Mouse (Mus musculus) CD4-positive helper T cell, adult 2 months (primary cell): ENCODE data around the gene Meis3.

Source experiments
- DNase-seq: peaks from one replicate; pipeline ENCODE4 v3.0.0-alpha.2; 2012; ENCODE audit warnings: low read depth, missing footprints, low spot score

Meis3 gene

DNA sequence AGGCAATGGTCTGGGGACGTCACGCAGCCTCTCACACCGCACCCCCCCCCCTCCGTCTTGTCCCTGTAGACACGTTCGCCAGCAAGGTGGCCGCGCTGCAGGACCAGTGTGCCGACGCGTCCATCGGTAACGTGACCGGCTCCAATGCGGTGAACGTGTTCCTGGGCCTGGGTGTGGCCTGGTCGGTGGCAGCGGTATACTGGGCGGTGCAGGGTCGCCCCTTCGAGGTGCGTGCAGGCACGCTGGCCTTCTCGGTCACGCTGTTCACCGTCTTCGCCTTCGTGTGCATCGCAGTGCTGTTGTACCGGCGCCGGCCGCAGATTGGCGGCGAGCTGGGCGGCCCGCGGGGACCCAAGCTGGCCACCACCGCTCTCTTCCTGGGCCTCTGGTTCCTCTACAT is 16.2 kb upstream of the Meis3 start:
- DNase-seq, result no peak

DNA sequence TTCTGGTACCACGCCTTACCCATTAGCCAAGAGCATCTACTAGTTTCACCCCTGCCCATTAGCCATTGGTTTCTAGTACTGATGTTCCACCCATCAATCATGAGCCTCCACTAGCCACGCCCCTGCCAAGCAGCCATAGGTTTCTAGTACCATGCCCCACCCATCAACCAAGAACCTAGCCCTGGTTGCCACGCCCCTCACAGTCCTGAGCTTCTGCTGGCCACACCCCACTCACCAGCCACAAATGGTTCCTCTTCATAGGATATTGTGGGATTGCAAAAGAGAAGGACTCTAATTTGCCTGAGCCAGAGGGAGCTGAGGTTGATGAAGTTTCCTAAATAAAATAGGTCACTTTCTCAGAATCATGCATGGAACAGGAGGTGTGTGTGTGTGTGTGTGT is 14.2 kb upstream of the Meis3 start:
- DNase-seq, result no peak

- DNase-seq, result no peak
Measured at GRCm38 (mm10) chr7:16161302-16161701, 13.6 kb upstream of the Meis3 start.

DNA sequence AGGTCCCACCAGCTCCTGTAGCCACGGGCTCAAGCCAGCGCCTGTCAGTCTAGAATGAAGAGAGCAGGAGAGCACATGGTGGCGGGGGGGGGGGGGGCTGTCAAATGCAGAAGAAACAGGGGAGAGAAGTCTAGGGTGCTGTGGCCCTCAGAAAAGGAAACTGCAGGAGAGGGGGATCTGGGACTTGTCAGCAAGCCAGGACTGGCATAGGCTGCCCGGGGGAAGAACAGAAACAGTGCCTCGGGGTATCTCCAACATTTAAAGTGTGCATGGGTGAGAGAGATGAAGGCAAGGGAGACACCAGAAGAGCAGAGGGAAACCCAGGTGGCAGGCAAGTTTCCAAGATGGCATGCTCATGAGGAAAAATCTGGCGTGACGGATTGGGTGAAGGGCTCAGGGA is 12.9 kb upstream of the Meis3 start:
- DNase-seq, result no peak

GRCm38 (mm10) chr7:16172141-16172581 is 2.7 kb upstream of the Meis3 start:
- no peak for DNase-seq

DNA sequence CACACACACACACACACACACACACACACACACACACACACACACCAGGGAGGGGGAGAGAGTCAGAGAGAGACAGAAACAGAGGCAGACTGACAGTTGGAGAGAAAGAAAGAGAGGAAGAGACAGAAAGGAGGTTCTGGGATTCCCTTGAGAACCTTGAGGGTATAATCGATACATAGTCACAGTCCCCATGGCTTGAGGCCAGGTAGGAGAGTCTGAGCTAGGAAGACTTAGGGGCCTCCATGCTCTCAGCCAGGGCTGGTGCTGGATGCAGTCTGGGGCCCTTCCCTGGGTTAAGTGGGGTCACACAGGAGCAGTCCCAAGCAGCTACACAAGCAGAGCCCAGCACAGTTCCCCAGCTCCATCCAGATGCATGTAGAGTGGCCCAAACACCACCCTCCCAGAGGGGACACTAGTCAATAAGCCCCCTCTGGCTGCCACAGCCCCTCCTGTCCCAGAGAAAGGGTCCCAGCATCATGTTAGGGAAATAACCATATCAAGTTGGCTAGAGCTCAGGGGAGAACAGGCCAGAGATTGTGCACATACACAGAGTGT is 2.2 kb upstream of the Meis3 start:
- DNase-seq, result no peak

DNA sequence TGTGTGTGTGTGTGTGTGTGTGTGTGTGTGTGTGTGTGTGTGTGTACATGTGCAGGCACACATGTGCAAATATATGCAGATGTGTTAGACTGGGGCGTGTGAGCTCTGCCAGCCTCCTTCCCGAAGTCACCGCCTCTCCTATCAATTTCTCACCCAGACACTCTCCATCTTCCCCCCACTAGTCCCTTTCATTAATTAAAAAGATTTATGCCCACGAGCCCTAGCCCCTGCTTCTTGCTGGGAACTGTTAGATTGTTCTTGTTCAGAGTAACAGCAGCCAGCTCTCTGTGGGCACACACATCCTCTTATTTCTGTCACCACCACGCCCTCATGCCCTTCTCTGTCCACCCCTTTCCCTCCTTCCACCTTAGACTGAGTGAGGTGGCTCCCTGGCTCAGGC is 1.7 kb upstream of the Meis3 start:
- no peak for DNase-seq

- no peak for DNase-seq
Measured at GRCm38 (mm10) chr7:16175542-16175931, 647 bp downstream of the Meis3 start.

- no peak for DNase-seq
Measured at GRCm38 (mm10) chr7:16178114-16178513, 3.2 kb downstream of the Meis3 start.

DNA sequence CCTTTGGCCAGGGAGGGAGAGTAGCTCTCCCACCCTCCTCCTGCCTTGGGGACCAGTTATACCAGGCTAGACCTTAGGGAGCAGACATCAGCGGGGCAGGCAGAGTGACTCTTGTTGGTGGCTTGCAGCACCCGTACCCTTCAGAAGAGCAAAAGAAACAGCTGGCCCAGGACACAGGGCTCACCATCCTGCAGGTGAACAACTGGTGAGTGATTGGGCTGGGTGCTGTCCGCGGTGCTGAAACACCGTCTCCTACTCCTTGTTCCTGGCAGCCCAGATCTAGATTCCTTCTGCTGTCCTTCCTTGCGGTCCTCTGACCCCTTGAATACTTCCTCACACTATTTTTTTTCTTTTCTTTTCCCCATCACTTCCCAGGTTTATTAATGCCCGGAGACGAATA is 8.8 kb downstream of the Meis3 start:
- peak; percentile 42 for DNase-seq

DNA sequence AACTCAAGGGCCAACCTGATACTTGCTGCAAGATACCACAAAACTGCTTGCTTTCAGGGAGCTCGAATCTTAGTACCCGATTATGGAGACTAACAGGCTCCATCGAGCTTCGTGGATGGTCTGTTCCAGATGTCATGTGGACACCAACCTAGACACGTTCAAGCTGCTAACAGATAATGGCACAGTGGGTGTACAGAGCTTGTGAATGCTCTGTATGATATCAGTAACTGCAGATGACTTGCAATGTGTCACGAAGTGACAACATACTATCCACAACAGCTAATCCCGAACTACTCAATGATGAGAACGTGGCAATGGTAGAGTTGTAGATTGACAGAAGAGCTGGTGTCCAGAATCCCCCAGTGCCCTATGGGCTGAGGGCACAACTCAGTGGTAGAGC is 12.6 kb downstream of the Meis3 start:
- DNase-seq, result no peak

DNA sequence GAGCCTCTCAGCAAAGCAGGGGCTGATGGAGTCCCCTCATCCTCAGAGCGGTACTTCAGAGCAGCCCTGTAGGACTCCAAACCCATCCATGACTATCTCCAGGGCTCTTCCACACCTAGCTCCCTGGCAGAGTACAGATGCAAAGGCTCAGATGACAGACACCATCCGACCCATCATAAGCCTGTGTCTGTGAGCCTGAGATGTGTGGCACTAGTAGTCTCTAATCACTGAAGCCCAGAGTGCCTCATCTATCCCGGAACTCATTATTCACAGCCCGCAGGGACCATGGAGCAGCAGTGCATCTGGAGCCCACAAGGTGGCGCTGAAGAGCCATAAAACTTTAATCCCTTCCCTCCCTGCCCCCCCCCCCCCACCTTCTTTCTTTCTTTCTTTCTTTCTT is 17.4 kb downstream of the Meis3 start:
- DNase-seq, result peak; percentile 75

DNA sequence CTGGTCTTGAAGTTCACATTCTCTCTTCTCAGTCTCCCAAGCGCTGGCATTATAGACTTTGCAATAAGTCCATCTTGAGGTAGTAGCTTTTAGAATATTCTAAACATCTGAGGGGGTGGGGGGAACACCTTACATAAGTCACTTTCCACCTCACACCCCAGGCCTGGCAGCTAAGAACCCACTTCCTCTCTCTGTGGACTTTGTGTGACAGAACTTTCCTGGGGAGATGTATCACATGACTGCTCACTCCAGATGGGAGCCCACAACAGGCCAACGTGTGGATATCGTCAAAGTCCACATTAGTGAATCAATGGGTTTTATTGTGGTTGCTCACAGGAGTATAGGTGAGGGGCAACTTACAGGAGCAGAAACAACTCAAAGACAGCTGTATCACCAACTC is 18.8 kb downstream of the Meis3 start:
- peak; percentile 70 for DNase-seq

- no peak for DNase-seq
Measured at GRCm38 (mm10) chr7:16196616-16197015, 21.7 kb downstream of the Meis3 start.

- no peak for DNase-seq
Measured at GRCm38 (mm10) chr7:16197166-16197565, 22.3 kb downstream of the Meis3 start.

DNA sequence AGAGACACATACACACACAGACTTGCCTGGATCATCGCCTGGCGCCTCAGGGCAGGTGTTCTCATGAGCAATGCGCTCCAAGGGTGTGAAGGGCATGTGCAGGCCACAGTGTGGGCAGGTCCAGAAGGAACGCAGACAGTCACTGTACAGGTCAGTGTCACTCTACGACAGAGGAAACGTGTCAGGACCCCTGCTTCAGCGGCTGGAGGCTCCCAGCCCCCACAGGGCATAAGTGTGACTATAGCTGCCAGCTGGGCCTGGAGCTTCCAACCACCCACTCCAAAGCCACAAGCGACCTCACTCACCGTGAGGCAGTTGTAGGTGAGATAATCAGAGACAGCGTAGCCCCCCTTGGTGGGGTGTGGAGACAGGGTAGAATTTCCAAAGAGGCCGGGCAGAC is 23.6 kb downstream of the Meis3 start:
- no peak for DNase-seq

DNA sequence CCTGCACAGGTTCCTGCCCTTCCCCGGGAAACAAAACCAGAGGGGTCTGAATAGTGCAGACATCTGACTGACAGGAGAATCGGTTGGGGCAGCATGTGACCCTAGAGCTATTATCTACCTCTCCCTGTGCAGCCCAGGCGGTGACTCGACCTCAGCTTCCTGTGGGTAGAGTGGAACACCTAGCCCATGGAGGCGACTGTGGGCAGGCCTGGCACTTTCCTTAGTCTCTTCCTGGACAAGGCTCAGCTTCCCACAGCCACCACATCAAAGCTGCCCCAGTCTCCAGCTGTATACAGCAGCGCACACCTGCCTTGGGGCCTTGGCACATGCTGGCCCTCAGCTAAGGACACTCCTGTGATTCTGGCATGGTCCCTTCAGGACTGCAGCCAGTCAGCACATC is 26.2 kb downstream of the Meis3 start:
- DNase-seq, result peak; percentile 67

DNA sequence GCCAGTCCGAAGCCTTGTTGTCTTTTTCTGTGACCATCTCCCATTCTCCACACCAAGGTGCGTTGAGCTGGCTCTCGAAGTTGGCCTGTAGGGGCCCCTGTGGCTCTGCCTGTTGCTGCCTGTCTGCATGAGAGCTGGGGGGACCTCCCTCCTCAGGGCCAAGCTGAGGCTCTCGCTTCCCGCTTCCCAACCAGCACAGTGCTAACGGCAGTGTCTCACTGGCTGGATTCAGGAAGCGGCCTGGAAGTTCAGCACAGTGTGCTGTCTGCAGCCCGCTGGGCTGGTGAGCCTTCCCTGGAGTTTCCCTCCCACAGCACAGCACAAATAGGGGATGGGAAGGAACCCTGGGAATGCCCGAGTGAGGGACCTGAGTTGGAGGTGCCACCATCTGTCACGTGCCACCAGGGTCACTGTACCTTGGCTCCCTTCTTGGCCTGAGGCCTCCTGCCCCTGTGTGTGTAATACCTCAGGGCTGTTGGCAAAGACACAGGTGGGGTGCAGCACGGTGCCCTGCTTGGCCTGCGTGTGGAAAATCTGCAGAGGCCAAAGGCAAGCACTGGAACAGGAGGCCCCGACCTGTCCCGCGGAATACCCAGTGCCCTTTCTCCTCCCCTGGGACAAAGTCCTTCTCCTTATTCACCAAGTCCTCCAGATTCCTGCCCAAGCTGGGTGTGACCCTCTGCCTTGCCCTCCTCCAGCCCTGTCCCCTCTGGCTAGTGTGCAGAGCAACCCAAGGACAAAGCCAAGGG is 28.0 kb downstream of the Meis3 start:
- no peak for DNase-seq

DNA sequence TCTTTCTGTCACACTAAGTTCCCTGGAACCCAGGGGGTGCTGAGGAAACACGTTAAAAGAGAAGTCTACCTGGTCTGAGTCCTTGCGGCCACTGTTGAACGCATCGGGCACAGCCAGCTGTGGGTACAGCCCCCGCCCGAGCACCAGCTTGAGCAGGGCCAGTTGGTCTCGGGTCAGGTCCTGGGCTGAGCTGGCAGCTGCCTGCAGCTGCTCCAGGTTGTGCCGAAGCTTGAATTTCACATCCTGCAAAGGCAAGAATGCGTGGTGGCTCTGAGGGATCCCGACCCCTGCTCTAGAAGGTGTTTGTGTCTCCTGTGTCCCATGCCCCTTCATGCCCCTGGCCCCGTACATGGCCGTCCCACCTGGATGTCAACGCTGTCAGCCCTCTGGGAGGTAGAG is 28.6 kb downstream of the Meis3 start:
- DNase-seq, result no peak

DNA sequence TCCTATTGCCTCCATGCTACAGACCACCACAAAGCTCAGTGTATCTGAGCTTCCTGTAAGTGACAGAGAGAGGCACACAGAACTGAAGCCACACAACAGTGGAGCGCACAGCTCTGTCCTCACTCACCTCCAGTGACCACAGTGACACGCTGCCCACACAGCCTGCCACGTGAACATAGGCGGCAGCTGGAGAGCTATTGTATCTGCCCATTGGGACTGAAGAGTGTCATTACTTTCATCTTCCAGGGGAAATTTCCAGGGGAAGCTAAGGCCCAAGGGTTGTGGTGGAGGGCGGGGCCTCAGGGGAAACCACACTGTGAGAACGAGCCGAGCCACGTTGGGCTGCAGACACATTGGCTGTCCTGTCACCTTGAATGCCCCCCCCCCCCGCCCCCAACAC is 29.9 kb downstream of the Meis3 start:
- peak; percentile 64 for DNase-seq

DNA sequence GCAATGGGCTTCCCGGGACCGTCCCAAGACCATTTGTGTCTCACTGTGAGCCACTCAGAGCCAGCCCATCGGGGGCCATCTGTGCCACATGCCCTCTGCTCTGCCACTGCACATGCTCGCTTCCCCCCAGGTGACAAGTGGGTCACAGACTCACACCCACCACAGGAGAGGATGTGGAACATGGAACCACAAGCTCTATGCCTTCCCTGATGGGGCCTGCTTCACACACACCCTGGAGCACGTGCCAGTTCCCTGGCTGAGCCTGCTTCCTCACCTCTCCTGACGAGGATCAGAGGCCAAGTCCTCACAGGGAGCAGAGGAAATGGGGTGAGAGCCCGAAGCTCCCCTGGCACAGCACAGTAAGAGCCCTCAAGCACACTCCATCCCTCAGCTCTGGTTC is 32.2 kb downstream of the Meis3 start:
- DNase-seq, result peak; percentile 61

- peak; percentile 71 for DNase-seq
Measured at GRCm38 (mm10) chr7:16207496-16207895, 32.6 kb downstream of the Meis3 start.

DNA sequence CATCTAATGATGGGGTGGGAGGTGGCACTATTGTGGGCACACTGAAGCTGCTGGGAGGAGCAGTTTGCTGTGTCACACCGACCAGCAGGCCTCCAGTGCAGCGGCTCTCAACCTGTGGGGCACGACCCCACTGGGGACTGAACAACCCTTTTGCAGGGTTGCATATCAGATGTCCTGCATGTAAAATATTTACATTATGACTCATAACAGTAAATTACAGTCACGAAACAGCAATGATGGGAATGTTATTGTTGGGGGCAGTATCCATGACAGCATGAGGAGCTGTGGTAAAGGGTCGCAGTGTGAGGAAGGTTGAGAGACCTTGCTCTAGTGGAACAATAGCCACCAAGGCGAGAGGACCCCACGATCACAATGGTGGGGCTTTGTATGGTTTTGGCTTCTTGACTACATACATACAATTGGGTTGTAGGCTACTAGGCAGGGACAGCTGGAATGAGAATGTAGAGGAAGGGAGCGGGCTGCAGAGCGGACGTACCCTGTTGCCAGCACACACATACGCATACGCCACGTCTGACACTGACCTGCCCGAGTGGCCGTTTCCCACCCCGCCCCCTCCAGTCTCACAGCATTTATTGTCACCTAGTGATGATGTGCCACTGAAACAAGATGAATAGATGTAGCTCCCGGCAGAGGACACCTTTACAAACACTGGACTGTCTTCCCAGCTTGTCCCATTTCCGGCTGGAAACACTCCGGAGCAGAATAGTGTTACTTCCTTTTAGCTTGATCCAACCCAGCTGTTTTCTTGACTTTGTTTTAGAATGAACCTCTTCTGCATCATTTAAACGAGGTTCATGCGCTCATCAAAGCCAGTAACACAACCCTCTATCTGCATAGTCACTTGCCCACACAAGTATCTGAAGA is 34.1 kb downstream of the Meis3 start:
- no peak for DNase-seq
